Mouse (Mus musculus) megakaryocyte-erythroid progenitor cell, adult 5 weeks (primary cell): ENCODE measurements around the gene Tmem125. TPM values are rescaled to one million over a fixed set of nuclear protein-coding genes. Genes with fewer than 3 reads are reported as not detected.

Source experiments
- polyA plus RNA-seq: library from polyadenylated mRNA; stranded (reverse); fragments of >175 nt; gene quantifications from 2 replicates; pipeline ENCODE4 v1.2.3, GENCODE M21; 2012

Gene Tmem125
- 0.21 and 0.51 TPM in 2 replicates for polyA plus RNA-seq

GRCm38 (mm10) chr4:118543592-118544260, at the start of gene Tmem125:
Gene Tmem125 (minus strand): TSS chr4:118544044.

GRCm38 (mm10) chr4:118526408-118527334, 17.2 kb downstream of the Tmem125 start, which contains the start of gene 2610528J11Rik:
Gene 2610528J11Rik (plus strand): TSS chr4:118526999.

Other genes starting within 250 kb of the Tmem125 start
- gene Szt2, start 134.8 kb downstream of the Tmem125 start, polyA plus RNA-seq = 62.9 and 83.0 TPM in 2 replicates
- gene Med8, start 134.7 kb downstream of the Tmem125 start, polyA plus RNA-seq = 21.4 and 25.8 TPM in 2 replicates
- 65.0 and 83.4 TPM in 2 replicates for gene Elovl1, start 116.0 kb downstream of the Tmem125 start, polyA plus RNA-seq
- gene Cdc20, start 106.7 kb downstream of the Tmem125 start, polyA plus RNA-seq = 93.6 and 123 TPM in 2 replicates
- gene Mpl, start 86.5 kb downstream of the Tmem125 start, polyA plus RNA-seq = 21.8 and 37.2 TPM in 2 replicates
- gene Tie1, start 54.0 kb downstream of the Tmem125 start, polyA plus RNA-seq = 19.4 and 28.6 TPM in 2 replicates
- gene 2610528J11Rik, start 17.0 kb downstream of the Tmem125 start, polyA plus RNA-seq = 0.40 and 0.70 TPM in 2 replicates
- 0.15 and 0.48 TPM in 2 replicates for gene Cfap57, start 76.7 kb upstream of the Tmem125 start, polyA plus RNA-seq
- 22.2 and 32.5 TPM in 2 replicates for gene Ebna1bp2, start 76.8 kb upstream of the Tmem125 start, polyA plus RNA-seq
- not detected in 2 replicates for gene Olfr62, start 114.9 kb upstream of the Tmem125 start, polyA plus RNA-seq
- not detected in 2 replicates for gene Olfr1342, start 148.7 kb upstream of the Tmem125 start, polyA plus RNA-seq
- gene Olfr1341, start 159.5 kb upstream of the Tmem125 start, polyA plus RNA-seq = not detected in 2 replicates
- gene Olfr1340, start 176.1 kb upstream of the Tmem125 start, polyA plus RNA-seq = not detected in 2 replicates
- not detected in 2 replicates for gene Olfr1339, start 188.1 kb upstream of the Tmem125 start, polyA plus RNA-seq
- gene Olfr1338, start 214.7 kb upstream of the Tmem125 start, polyA plus RNA-seq = 0.02 TPM in 1 of 2 replicates, not detected in the other
- gene Olfr1337, start 238.5 kb upstream of the Tmem125 start, polyA plus RNA-seq = not detected in 2 replicates